In genomic region chr9:44124317-44124716, GRCm38 (mm10) we compare ENCODE assay signal across 13 mouse cellular contexts. TPM values are rescaled to one million over a fixed set of nuclear protein-coding genes. Genes with fewer than 3 reads are reported as not detected.
DNase-seq lines count a peak whose midpoint lies in the region; ATAC-seq and TF ChIP-seq lines count a peak whose summit lies in the region.
"Had no signal": no experiment of that assay in that cellular context is flagged by ENCODE, and none has a peak within 500 bp of the region (broad histone marks: within the 10 kb centered on the region; RNA-seq: fewer than 3 reads in every experiment).

No protein-coding gene starts in this region.

- no peaks in the 10 kb centered on the region for H3K9me3 ChIP-seq in liver, postnatal 0 days (ENCODE audit: low read length)
- H3K9me3 ChIP-seq: hindbrain, embryonic 10.5 days; limb, embryonic 13.5 days; neural tube, embryonic 15.5 days had no signal

- H3K27me3 ChIP-seq in liver, postnatal 0 days (ENCODE audit: insufficient read depth, low read length): 0 out of 2 replicates have a peak, but pooled peaks cover 3% of the 10 kb centered on the region
- H3K27me3 ChIP-seq: neural tube, embryonic 15.5 days had no signal

- no peak overlapping the region for H3K4me2 ChIP-seq in liver, postnatal 0 days (ENCODE audit: low read depth, low read length)
- H3K4me2 ChIP-seq: limb, embryonic 13.5 days; neural tube, embryonic 15.5 days had no signal

- 58% methylated on average over 6 of the region's 6 CpGs for WGBS in liver, postnatal 0 days (ENCODE audit: insufficient replicate concordance)

- H3K36me3 ChIP-seq in liver, postnatal 0 days (replicated peaks; ENCODE audit: insufficient read depth, low read length): no peaks in the 10 kb centered on the region
- H3K36me3 ChIP-seq: hindbrain, embryonic 10.5 days; limb, embryonic 13.5 days; neural tube, embryonic 15.5 days had no signal

- H3K27ac ChIP-seq in liver, postnatal 0 days (ENCODE audit: low read depth): no peak overlapping the region
- H3K27ac ChIP-seq: hindbrain, embryonic 10.5 days; limb, embryonic 13.5 days; neural tube, embryonic 15.5 days had no signal

- H3K4me1 ChIP-seq in liver, postnatal 0 days (ENCODE audit: insufficient read depth): peaks cover 9% of the 10 kb centered on the region; the same call in 1 of the 2 replicates

- H3K9ac ChIP-seq in liver, postnatal 0 days (replicated peaks): no peak overlapping the region
- H3K9ac ChIP-seq: limb, embryonic 13.5 days had no signal

- no peak for ATAC-seq in liver, postnatal 0 days

- no peak overlapping the region for H3K4me3 ChIP-seq in liver, postnatal 0 days (ENCODE audit: low read depth, low read length)
- H3K4me3 ChIP-seq: hindbrain, embryonic 10.5 days; limb, embryonic 13.5 days; neural tube, embryonic 15.5 days had no signal

- TF ChIP-seq EP300 in liver, postnatal 0 days (IDR thresholded peaks at IDR 0.05; ENCODE audit: low read depth): no peak

- peak; percentile 36 for DNase-seq in cerebellum, adult 11-12 months
- DNase-seq in cerebellum, postnatal 25 days: no peak
- no peak for DNase-seq in liver, postnatal 0 days
- DNase-seq in liver (no peak), MN1 (ENCODE audit: low spot score) (peak; percentile 24), adipocyte (ENCODE audit: low spot score) (no peak)
- peak; percentile 57 for DNase-seq in naive thymus-derived CD4-positive, alpha-beta T cell, adult 2 months (ENCODE audit: low read depth)
- DNase-seq in gastrocnemius, postnatal 4 days (ENCODE audit: low spot score in 2 of 2): no peak
- DNase-seq: adrenal gland, postnatal 10 days; cerebellum, adult 9-10 months had no signal

- peak; percentile 71 for TF ChIP-seq CTCF in liver, postnatal 0 days (IDR thresholded peaks at IDR 0.05; ENCODE audit: low read depth)

RNA-seq across cellular contexts. Expression of gene Mcam, which starts 10.0 kb away (rescaled TPM):
- polyA plus RNA-seq in liver, postnatal 0 days (2015; fragmentation: Nextera tagmentation; extraction: Ambion mirVana): 4.2 and 4.5 TPM in 2 replicates
- 100 to 1,000 TPM; 156 to 169 TPM for total RNA-seq in gastrocnemius, postnatal 4 days (2021)

RNA-seq across cellular contexts. Expression of gene Rnf26, which starts 11.0 kb away (rescaled TPM):
- polyA plus RNA-seq in liver, postnatal 0 days (2015; fragmentation: Nextera tagmentation; extraction: Ambion mirVana): 17.9 and 18.8 TPM in 2 replicates
- 10 to 100 TPM; 22.0 to 22.9 TPM for total RNA-seq in gastrocnemius, postnatal 4 days (2021)

RNA-seq across cellular contexts. Expression of gene Gm49380, which starts 11.0 kb away (rescaled TPM):
- polyA plus RNA-seq in liver, postnatal 0 days (2015; fragmentation: Nextera tagmentation; extraction: Ambion mirVana): not detected in 2 replicates
- under 1 TPM in 1 of 2 experiments, not detected in 1; 0.10 TPM for total RNA-seq in gastrocnemius, postnatal 4 days (2021)

RNA-seq across cellular contexts. Expression of gene C1qtnf5, which starts 17.3 kb away (rescaled TPM):
- 1.0 and 1.3 TPM in 2 replicates for polyA plus RNA-seq in liver, postnatal 0 days (2015; fragmentation: Nextera tagmentation; extraction: Ambion mirVana)
- 10 to 100 TPM; 12.9 to 15.0 TPM for total RNA-seq in gastrocnemius, postnatal 4 days (2021)

RNA-seq across cellular contexts. Expression of gene Mfrp, which starts 22.8 kb away (rescaled TPM):
- polyA plus RNA-seq in liver, postnatal 0 days (2015; fragmentation: Nextera tagmentation; extraction: Ambion mirVana): not detected in 2 replicates
- not detected for total RNA-seq in gastrocnemius, postnatal 4 days (2021)

Comparison
In these comparisons a context has a peak if more than half of its experiments do, and no peak if none do; other contexts are left out.
1. DNase-seq: peak in cerebellum, adult 11-12 months (single experiment), MN1 (single experiment) and naive thymus-derived CD4-positive, alpha-beta T cell, adult 2 months (single experiment); none in cerebellum, postnatal 25 days (0 of 2), liver, postnatal 0 days (single experiment), liver (single experiment), adipocyte (single experiment) and gastrocnemius, postnatal 4 days (0 of 2).